Mouse (Mus musculus) midbrain, postnatal 0 days (tissue): ENCODE measurements around the gene Dlg1. TPM values are rescaled to one million over a fixed set of nuclear protein-coding genes. Genes with fewer than 3 reads are reported as not detected.

Experiments
- ATAC-seq: fragments of 200-750 bp; cut with Nextera tagmentation; 2 replicates; pipeline ENCODE4 v1.8.0; 2017; ENCODE audit warnings: moderate number of reproducible peaks, mild to moderate bottlenecking, moderate TSS enrichment, moderate library complexity; ENCODE audit not compliant: low FRiP score
- DNase-seq: peaks from one replicate; pipeline ENCODE4 v3.0.0-alpha.2; 2015; ENCODE audit warnings: low spot score
- H3K27ac ChIP-seq: fragments of 300-500 bp; sonication (generic); 2 replicates; pipeline ENCODE4 v1.5.1; 2014; ENCODE audit warnings: low read depth, mild to moderate bottlenecking, low read length, mixed read lengths
- H3K27me3 ChIP-seq: fragments of 300-500 bp; sonication (generic); 2 replicates; pipeline ENCODE4 v1.6.1; 2014; ENCODE audit warnings: low read length, control low read depth, mixed read lengths; ENCODE audit not compliant: insufficient read depth
- H3K36me3 ChIP-seq: fragments of 300-500 bp; sonication (generic); 2 replicates; pipeline ENCODE4 v1.6.1; 2014; ENCODE audit warnings: low read length, control low read depth, mixed read lengths; ENCODE audit not compliant: insufficient read depth
- H3K4me1 ChIP-seq: fragments of 300-500 bp; sonication (generic); 2 replicates; pipeline ENCODE4 v1.6.1; 2014; ENCODE audit warnings: mild to moderate bottlenecking, control low read depth, antibody characterized with exemption, low read length, mixed read lengths; ENCODE audit not compliant: insufficient read depth
- H3K4me2 ChIP-seq: fragments of 300-500 bp; sonication (generic); 2 replicates; pipeline ENCODE4 v1.6.1; 2014; ENCODE audit warnings: low read depth, mild to moderate bottlenecking, low read length, mixed read lengths; ENCODE audit not compliant: poor library complexity, severe bottlenecking
- H3K4me3 ChIP-seq: fragments of 300-500 bp; sonication (generic); 2 replicates; pipeline ENCODE4 v1.5.1; 2014; ENCODE audit warnings: low read depth, mild to moderate bottlenecking, low read length, moderate library complexity
- H3K9ac ChIP-seq: fragments of 300-500 bp; sonication (generic); replicated peaks from 2 replicates; pipeline ENCODE4 v1.6.1; 2014; ENCODE audit warnings: mild to moderate bottlenecking, low read length, moderate library complexity, mixed read lengths; ENCODE audit not compliant: poor library complexity, severe bottlenecking
- H3K9me3 ChIP-seq: fragments of 300-500 bp; sonication (generic); 2 replicates; pipeline ENCODE4 v1.6.1; 2016; ENCODE audit warnings: low read length, control low read depth
- CTCF ChIP-seq: IDR thresholded peaks from 2 replicates; pipeline ENCODE4 v1.5.1; 2016; ENCODE audit warnings: antibody characterized with exemption, mild to moderate bottlenecking
- WGBS: fragments of 180-500 bp; shearing (Covaris S2); extraction: QIAGEN DNeasy Blood & Tissue Kit; methylation state at CpG from one replicate; pipeline ENCODE4 v1.1.7; 2014; 5-methylcytosine and 5-hydroxymethylcytosine counted together
- polyA plus RNA-seq: library from polyadenylated mRNA; unstranded; fragments of >200 nt; fragmentation: Nextera tagmentation; extraction: Ambion mirVana; gene quantifications from 2 replicates; pipeline ENCODE4 v1.2.1, GENCODE M21; 2015
- total RNA-seq: library from RNA; depleted of rRNA; stranded (reverse); fragments of >200 nt; gene quantifications from 2 replicates; pipeline ENCODE4 v1.2.3, GENCODE M21; 2014; rRNA removed

Dlg1 gene
- total and polyA plus RNA-seq, 2 experiments from 2014 or later: 10.9 to 24.8 TPM

GRCm38 (mm10) chr16:31918248-31918724 is 255.0 kb downstream of the Dlg1 start:
- Histone ChIP-seq H3K27ac (no peak overlapping the region), H3K4me1 (no peaks in the 10 kb centered on the region), H3K9ac (peak overlapping the region; percentile 42; the same call in 1 of the 2 replicates), H3K27me3 (no peaks in the 10 kb centered on the region), H3K9me3 (no peaks in the 10 kb centered on the region), H3K4me3 (no peak overlapping the region), H3K36me3 (no peaks in the 10 kb centered on the region), H3K4me2 (0 out of 2 replicates have a peak overlapping the region, but pooled peaks have one; percentile 18)
- peak; percentile 58 for ATAC-seq
- 4% methylated on average over 14 of the region's 14 CpGs for WGBS
- peak; percentile 95 for DNase-seq
- TF ChIP-seq CTCF: peak; percentile 95

DNA sequence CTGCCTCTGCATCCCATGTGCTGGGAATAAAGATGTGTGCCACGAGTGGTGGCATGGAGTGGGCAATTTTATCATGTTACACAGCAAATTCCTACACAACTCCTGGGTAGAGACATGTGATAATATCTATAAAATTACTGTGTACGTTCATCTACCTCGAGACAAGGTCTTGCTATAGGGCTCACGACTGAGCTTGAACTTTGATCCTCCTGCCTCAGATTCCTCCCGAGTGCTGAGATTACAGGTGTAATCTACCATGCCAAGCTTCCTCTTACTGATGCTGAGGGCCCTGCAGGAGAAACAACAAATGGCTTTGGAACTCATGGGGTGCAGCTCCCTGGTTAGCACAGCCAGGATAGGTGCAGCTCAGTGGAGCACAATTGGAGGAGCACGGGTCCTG is 261.1 kb downstream of the Dlg1 start:
- Histone ChIP-seq H3K4me2 (no peak overlapping the region), H3K36me3 (no peaks in the 10 kb centered on the region), H3K4me1 (no peaks in the 10 kb centered on the region), H3K4me3 (no peak overlapping the region), H3K27me3 (no peaks in the 10 kb centered on the region), H3K27ac (no peak overlapping the region), H3K9me3 (no peaks in the 10 kb centered on the region), H3K9ac (no peak overlapping the region)
- no peak for TF ChIP-seq CTCF
- DNase-seq (no peak), ATAC-seq (no peak)
- WGBS: 82% methylated on average over 6 of the region's 6 CpGs

Other genes starting within 250 kb of the Dlg1 start
- gene Bdh1, start 241.2 kb upstream of the Dlg1 start, total RNA-seq: 76.8 and 88.1 TPM in 2 replicates
- gene Bdh1, start 241.2 kb upstream of the Dlg1 start, polyA plus RNA-seq: 113 and 122 TPM in 2 replicates
- gene Meltf, start 215.4 kb downstream of the Dlg1 start, total RNA-seq: 0.19 and 0.22 TPM in 2 replicates
- gene Meltf, start 215.4 kb downstream of the Dlg1 start, polyA plus RNA-seq: 0.25 and 0.27 TPM in 2 replicates